Mouse (Mus musculus) midbrain, embryonic 10.5 days (tissue): ENCODE measurements at regions not wholly inside any gene's neighbourhood (a gene's known extent, or its start where the extent isn't known, plus 50 kb on each side); places are given as distances from the start of the nearest gene placed in this dataset.

Source experiments
- DNase-seq: peaks from one replicate; pipeline ENCODE4 v3.0.0-alpha.2; 2017; ENCODE audit warnings: low spot score
- H3K27ac ChIP-seq: fragments of 300-500 bp; sonication (generic); replicated peaks from 2 replicates; pipeline ENCODE4 v1.5.1; 2016; ENCODE audit warnings: mild to moderate bottlenecking
- H3K27me3 ChIP-seq: fragments of 300-500 bp; sonication (generic); 2 replicates; pipeline ENCODE4 v1.6.1; 2016; ENCODE audit warnings: low read depth, mild to moderate bottlenecking; ENCODE audit not compliant: poor library complexity, severe bottlenecking
- H3K36me3 ChIP-seq: fragments of 300-500 bp; sonication (generic); 2 replicates; pipeline ENCODE4 v1.6.1; 2016; ENCODE audit warnings: mild to moderate bottlenecking, moderate library complexity
- H3K4me1 ChIP-seq: fragments of 300-500 bp; sonication (generic); 2 replicates; pipeline ENCODE4 v1.6.1; 2016
- H3K4me3 ChIP-seq: fragments of 300-500 bp; sonication (generic); 2 replicates; pipeline ENCODE4 v1.5.1; 2016; ENCODE audit warnings: mild to moderate bottlenecking, moderate library complexity
- H3K9me3 ChIP-seq: fragments of 300-500 bp; sonication (generic); replicated peaks from 2 replicates; pipeline ENCODE4 v1.6.1; 2016; ENCODE audit warnings: mild to moderate bottlenecking
- WGBS: fragments of 180-500 bp; shearing (Covaris S2); methylation state at CpG from one replicate; pipeline ENCODE4 v1.1.7; 2016; 5-methylcytosine and 5-hydroxymethylcytosine counted together

DNA sequence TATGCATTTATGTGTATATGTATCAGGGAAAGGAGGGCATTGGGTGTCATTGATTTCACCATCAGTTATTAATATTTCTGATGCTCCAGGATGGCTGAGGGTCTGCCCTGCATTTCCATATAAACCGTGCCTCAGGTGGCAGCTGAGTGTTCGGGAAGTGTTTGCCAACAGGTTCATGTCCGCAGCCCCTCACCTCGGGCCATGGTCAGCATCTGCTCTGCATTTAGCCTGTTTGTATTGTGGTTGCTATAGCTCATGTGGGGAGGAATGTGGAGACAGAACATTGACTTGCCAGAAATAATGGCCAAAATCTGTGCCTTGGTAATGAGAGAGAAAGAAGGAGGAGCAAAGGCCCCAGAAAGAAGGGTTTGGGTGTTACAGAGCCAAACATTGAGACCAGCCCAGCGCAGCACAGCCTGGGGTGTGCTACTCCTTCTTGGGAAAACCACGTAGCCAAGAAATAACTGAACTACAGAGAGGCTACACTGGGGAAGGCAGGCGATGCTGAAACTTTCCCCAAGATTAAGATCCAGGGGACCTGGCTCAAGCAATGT lies 338.0 kb downstream of the Agtpbp1 start:
- H3K27ac ChIP-seq = peak overlapping the region; percentile 6
- peaks cover 29% of the 10 kb centered on the region for H3K4me1 ChIP-seq
- H3K27me3 ChIP-seq = no peaks in the 10 kb centered on the region
- DNase-seq = no peak
- 88% methylated on average over 7 of the region's 7 CpGs for WGBS
- H3K36me3 ChIP-seq = no peaks in the 10 kb centered on the region
- no peaks in the 10 kb centered on the region for H3K9me3 ChIP-seq
- H3K4me3 ChIP-seq = no peak overlapping the region

DNA sequence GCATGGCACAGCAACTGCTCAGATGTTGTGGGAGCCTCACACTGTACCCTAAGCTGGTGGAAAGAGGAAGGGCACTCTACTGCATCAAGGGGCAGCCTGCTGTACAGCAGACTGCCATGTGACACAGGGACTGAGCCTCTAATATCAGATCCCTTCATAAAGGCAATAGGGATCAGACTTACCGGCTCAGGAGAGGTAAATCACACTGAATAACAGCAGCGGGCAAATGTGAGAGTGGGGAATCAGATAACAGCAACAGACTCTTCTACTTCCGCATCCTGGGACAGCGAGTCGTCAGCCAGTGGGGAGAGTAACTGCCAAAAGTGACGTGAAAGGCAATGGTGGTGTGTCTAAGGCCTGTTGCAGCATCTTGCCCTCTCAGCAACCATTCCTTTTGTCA lies 339.0 kb downstream of the Agtpbp1 start:
- WGBS = 84% methylated on average over 6 of the region's 6 CpGs
- no peak overlapping the region for H3K4me3 ChIP-seq
- H3K27ac ChIP-seq = peak overlapping the region; percentile 46; the same call in 1 of the 2 replicates
- no peaks in the 10 kb centered on the region for H3K36me3 ChIP-seq
- DNase-seq = no peak
- no peaks in the 10 kb centered on the region for H3K9me3 ChIP-seq
- H3K4me1 ChIP-seq = peaks cover 19% of the 10 kb centered on the region
- no peaks in the 10 kb centered on the region for H3K27me3 ChIP-seq

DNA sequence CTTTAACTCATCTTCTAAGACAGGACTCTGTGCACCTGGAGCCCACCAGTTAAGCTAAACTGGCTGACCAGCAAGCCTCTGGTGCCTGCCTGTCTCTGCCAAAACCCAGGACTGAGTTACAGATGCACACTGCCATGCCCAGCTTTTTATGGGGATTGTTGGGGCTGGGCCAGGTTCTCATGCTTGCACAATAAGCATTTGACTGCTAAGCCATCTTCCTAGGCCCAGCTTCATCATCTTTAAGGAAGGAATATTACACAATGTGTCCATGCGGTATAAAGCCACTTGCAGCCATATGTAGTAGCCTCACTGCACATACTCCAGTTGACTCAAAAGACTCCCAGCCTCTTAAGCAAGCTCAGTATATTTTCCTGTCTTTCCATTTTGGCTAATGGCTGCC lies 340.4 kb downstream of the Agtpbp1 start:
- no peak overlapping the region for H3K27ac ChIP-seq
- no peaks in the 10 kb centered on the region for H3K27me3 ChIP-seq
- H3K36me3 ChIP-seq = no peaks in the 10 kb centered on the region
- no peaks in the 10 kb centered on the region for H3K9me3 ChIP-seq
- no peak for DNase-seq
- H3K4me1 ChIP-seq = peaks cover 6% of the 10 kb centered on the region
- 93% methylated on average over 1 of the region's 1 CpGs for WGBS
- H3K4me3 ChIP-seq = no peak overlapping the region

DNA sequence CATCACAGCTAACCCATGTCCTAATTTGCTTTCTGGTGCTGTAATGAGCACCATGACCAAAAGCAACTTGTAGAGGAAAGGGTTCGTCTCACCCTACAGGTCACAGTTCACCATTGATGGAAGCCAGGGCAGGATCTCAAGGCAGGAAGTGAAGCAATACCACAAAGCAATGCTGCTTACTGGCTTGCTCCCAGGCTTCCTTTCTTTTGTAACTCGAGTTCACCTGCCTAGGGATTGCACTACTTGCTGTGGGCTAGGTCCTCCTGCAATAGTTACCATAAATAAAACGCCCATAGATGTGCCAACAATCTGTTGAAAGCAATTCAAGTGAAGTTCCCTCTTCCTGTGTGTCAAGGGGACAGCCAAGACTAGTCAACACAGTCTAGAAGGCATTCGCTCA lies 342.4 kb downstream of the Agtpbp1 start:
- Histone ChIP-seq H3K4me1 (peaks cover 4% of the 10 kb centered on the region; the same call in 1 of the 2 replicates), H3K27me3 (no peaks in the 10 kb centered on the region), H3K36me3 (no peaks in the 10 kb centered on the region), H3K27ac (no peak overlapping the region), H3K9me3 (no peaks in the 10 kb centered on the region), H3K4me3 (no peak overlapping the region)
- 75% methylated on average over 4 of the region's 4 CpGs for WGBS
- DNase-seq = no peak

DNA sequence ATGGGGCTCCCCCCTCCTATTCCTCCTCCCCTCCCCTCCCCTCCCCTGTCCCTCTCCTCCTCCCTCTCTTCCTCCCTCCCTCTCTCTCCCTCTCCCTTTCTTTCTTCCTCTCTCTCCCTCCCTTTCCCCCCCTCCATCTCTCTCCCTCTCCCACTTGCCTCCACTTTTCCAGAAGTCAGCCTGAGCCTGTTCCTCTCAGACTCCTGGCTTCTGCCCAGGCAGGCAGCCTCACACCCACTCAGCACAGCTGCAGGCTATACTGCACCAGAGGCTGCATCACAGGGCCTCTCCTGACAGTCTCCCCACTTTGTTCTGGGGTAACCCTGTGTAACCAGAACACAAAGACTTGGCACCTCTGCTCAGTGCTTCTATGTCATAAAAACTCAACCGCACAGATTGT lies 346.3 kb downstream of the Agtpbp1 start:
- peak overlapping the region; percentile 60; the same call in 1 of the 2 replicates for H3K27ac ChIP-seq
- H3K9me3 ChIP-seq = no peaks in the 10 kb centered on the region
- no peak overlapping the region for H3K4me3 ChIP-seq

DNA sequence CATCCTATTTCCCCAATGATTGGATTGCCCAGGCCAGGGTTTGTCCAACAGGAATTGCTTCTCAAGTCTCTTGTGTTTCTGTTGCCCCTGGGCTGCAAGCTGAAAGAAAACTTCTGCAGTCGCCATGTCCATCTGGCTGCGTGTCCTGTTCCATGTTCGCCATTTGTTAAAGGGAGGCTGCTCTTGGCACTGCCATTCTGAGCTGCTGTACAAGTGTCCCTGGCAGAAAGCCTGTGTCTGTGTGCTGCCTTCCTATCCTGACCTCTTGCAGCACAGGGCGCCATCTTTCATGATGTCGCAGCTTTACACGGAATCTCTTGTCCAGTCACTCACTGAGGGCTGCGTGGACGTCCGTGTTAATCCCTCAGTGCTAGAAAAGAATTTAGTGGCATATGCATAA lies 349.2 kb downstream of the Agtpbp1 start:
- no peaks in the 10 kb centered on the region for H3K9me3 ChIP-seq
- no peak for DNase-seq
- 93% methylated on average over 9 of the region's 9 CpGs for WGBS
- H3K4me3 ChIP-seq = no peak overlapping the region
- H3K27me3 ChIP-seq = no peaks in the 10 kb centered on the region
- H3K27ac ChIP-seq = no peak overlapping the region
- no peaks in the 10 kb centered on the region for H3K36me3 ChIP-seq
- H3K4me1 ChIP-seq = peaks cover 10% of the 10 kb centered on the region

More for the DNA sequence above, 346.3 kb downstream of the Agtpbp1 start:
- H3K36me3 ChIP-seq = no peaks in the 10 kb centered on the region
- DNase-seq = no peak
- WGBS = 84% methylated on average over 1 of the region's 1 CpGs
- H3K4me1 ChIP-seq = peaks cover 10% of the 10 kb centered on the region
- no peaks in the 10 kb centered on the region for H3K27me3 ChIP-seq

DNA sequence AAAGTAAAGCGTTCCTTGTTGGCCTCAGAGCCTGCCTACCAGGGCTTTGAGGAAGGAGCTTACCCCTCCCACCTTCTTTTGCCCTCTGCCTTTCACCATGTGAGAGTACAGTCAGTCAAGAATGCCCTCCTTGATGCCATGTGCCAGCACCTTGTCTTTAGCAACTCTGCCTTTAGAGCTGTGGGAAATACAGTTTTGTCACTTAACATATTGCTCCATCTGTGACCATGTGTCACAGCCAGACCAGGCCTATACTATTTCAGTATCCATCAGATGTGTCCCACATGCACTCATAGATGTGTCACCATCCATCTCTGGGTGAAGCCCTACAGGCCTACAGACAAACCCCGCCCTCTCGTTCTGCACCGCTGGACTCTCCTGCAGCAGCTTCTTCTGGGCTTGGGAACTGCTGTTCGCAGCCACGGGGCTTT lies 355.9 kb downstream of the Agtpbp1 start:
- Histone ChIP-seq H3K9me3 (no peaks in the 10 kb centered on the region; the same call in 1 of the 2 replicates), H3K4me1 (peaks cover 6% of the 10 kb centered on the region; the same call in 1 of the 2 replicates), H3K27me3 (no peaks in the 10 kb centered on the region), H3K27ac (no peak overlapping the region), H3K4me3 (no peak overlapping the region), H3K36me3 (no peaks in the 10 kb centered on the region)
- no peak for DNase-seq
- WGBS = 90% methylated on average over 6 of the region's 6 CpGs

DNA sequence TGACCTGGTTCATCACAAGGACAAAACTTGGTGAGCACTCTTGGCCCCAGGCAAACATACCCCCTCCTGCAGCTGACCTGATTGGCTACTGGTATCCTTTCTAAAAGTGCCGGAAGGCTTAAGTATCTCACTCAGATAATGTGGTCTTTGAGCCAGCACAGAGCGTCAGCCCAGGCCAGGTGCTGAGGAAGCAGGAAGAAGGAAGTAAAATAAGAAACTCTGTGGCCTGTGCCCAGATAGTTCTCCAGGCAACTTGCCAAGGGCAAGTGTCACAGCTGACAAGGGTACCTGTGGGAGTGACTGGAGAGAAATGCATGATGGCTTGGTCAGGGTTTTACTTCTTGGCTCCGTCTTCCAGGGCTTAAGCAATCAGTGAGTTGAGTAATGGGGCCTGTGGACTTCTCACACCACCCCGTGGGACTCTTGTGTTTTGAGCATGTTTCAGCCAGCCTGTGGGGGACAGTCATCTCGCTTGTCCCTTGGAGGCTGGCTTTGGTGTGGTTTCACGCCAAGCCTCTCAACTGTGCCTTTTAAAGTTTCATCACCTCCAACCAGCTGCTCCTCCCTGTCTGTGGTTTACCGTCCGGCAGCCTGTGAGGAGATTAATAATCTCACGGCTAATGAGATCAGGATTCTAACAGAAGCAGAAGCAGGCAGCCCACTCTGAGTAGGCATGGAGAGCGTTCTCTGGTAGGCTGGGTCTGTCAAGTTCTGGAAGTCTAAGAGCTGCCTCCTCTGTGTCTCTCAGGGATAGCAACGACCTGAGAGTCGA lies 356.8 kb downstream of the Agtpbp1 start:
- no peak overlapping the region for H3K4me3 ChIP-seq
- no peaks in the 10 kb centered on the region for H3K36me3 ChIP-seq
- WGBS = 80% methylated on average over 12 of the region's 12 CpGs
- no peaks in the 10 kb centered on the region; the same call in 1 of the 2 replicates for H3K9me3 ChIP-seq
- no peaks in the 10 kb centered on the region for H3K27me3 ChIP-seq
- DNase-seq = no peak
- peak overlapping the region; percentile 43; the same call in 1 of the 2 replicates for H3K27ac ChIP-seq
- H3K4me1 ChIP-seq = peaks cover 6% of the 10 kb centered on the region; the same call in 1 of the 2 replicates

DNA sequence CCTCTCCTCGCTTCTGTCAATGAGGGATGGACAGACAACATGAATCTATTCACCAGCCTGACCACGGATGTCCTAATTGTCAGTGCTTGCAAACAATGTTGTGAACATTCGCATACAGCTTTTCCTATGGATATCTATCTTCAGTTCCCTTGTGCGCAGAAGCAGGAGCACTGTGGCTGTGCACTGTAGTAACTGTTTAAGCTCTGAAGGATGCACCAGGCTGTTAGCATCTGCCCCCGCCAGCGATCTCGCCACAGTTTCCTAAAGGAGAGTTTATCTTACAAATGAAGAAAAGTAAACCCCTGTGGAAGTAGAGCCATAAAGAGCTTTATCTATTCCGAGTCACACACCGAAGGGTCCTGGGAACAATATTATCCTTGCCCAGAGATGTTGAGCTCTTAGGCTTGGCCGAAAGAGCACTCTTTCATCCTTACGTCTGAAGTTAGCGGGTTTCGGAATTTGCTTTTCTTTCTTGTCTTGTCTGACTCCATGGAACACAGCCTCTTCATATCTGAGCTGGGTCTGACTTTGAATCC lies 357.4 kb downstream of the Agtpbp1 start:
- Histone ChIP-seq H3K27ac (no peak overlapping the region), H3K36me3 (no peaks in the 10 kb centered on the region), H3K4me3 (no peak overlapping the region), H3K27me3 (no peaks in the 10 kb centered on the region), H3K9me3 (no peaks in the 10 kb centered on the region; the same call in 1 of the 2 replicates), H3K4me1 (peaks cover 6% of the 10 kb centered on the region; the same call in 1 of the 2 replicates)
- DNase-seq = no peak
- WGBS = 91% methylated on average over 13 of the region's 13 CpGs

DNA sequence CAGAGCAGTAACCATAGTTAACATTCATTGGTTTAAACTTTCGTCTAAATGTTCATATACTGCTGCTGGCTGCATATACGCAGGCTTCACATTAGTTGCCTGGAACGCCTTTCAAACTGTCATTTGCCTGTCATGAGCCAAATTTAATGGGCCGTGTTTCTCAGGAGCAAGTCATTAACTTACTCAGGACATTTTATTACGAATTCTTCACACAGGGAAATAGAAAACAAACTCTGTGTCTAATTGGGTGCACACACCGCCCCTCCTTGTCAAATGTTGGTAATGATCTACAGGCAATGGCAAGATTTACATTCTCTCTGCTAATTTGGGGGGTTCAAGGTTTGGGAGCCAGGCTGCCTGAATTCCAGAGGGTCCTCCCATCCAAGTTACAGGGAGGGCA lies 364.4 kb downstream of the Agtpbp1 start:
- no peaks in the 10 kb centered on the region; the same call in 1 of the 2 replicates for H3K9me3 ChIP-seq
- WGBS = 83% methylated on average over 6 of the region's 6 CpGs
- no peaks in the 10 kb centered on the region for H3K27me3 ChIP-seq
- H3K4me3 ChIP-seq = no peak overlapping the region
- no peak for DNase-seq
- no peaks in the 10 kb centered on the region for H3K4me1 ChIP-seq
- H3K36me3 ChIP-seq = no peaks in the 10 kb centered on the region
- no peak overlapping the region for H3K27ac ChIP-seq

DNA sequence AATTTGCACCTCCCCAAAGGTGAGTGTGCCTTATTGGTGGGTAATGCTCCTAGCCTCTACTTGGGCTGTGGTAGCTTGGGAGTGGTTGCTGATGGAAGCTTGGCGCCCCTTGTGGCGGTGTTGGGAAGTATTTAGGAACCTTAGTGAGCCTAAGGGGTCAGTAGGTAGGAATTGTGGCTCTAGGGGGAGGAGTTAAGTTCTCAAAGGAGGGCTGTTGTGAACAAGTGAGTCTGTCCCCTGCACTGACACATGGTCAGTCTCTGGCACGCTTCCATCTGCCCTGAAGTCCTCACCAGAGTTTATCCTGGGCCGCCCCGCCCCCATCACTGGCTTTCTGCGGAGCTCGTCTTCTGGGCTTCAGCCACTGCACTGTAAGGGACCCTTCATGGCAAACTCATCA lies 364.9 kb downstream of the Agtpbp1 start:
- peak; percentile 42 for DNase-seq
- Histone ChIP-seq H3K4me3 (no peak overlapping the region), H3K4me1 (no peaks in the 10 kb centered on the region), H3K27me3 (no peaks in the 10 kb centered on the region), H3K9me3 (no peaks in the 10 kb centered on the region; the same call in 1 of the 2 replicates), H3K27ac (no peak overlapping the region), H3K36me3 (no peaks in the 10 kb centered on the region)
- WGBS = 33% methylated on average over 7 of the region's 7 CpGs

DNA sequence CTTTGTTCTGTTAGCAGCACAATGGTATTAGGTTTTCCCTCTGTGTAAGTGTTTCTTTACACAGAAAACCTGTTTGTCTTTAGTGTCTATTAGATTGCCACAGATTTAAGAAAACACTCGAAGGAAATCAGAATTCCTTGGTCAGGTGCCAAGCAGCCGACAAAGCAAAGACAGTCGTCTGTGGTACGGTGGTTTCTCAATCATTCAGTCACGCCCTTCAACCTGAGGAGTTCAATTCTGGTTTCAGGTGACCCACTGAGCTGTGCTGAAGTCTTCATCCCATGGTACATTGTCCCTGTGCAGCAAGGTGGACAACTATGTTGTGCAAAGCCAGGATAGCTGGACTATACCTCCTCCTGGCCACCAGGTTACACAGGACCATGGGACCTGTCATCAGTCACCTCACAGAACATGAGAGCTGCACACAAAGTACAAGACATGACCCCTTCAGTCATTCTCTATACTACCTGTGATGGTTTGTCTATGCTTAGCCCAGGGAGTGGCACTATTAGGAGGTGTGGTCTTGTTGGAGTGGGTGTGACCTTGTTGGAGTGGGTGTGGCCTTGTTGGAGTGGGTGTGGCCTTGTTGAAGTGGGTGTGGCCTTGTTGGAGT lies 368.2 kb downstream of the Agtpbp1 start:
- WGBS = 90% methylated on average over 5 of the region's 5 CpGs
- DNase-seq = no peak
- no peaks in the 10 kb centered on the region; the same call in 1 of the 2 replicates for H3K4me1 ChIP-seq

More for the DNA sequence above, 368.2 kb downstream of the Agtpbp1 start:
- H3K27me3 ChIP-seq = no peaks in the 10 kb centered on the region
- H3K27ac ChIP-seq = no peak overlapping the region
- H3K4me3 ChIP-seq = no peak overlapping the region
- H3K36me3 ChIP-seq = no peaks in the 10 kb centered on the region
- no peaks in the 10 kb centered on the region for H3K9me3 ChIP-seq
